Mouse (Mus musculus) cerebellum, adult 9-10 months (tissue): ENCODE results near the gene Grin3b.
A peak's percentile ranks its signal among the peaks of the same experiment; 100 is the strongest.

ENCODE experiments used
- DNase-seq: peaks from one replicate; pipeline ENCODE4 v3.0.0; 2022

Grin3b gene

DNA sequence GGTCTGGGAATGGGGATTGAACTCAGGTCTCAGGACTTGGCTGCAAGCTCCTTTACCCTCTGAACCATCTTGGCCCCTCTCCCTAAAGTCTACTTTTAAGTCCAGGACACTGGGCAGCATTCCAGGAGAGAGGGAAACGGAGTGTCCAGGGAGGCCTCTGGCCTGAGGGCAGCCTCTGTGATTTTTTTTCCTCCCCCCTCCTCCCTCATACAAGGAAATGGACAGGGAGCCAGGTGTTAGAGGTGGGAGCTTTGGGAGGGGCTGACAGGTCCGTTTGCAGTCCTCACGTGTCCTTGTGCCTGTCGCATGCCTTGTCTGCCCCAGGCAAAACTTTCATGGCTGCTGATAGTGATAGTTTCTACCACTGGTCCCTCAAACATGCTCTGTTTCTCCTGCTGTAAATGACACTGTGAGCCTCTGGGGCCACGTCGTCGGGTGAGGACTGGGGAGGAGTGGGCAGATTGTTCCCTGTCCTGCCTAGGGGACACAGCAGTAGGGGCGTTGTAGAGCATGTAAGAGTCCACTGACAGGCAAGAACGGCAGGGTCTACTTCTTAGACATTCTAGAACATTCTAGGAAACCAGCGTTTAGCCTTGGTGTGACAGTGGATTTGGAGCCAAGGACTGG is 34.1 kb upstream of the Grin3b start:
- peak; percentile 61 for DNase-seq

GRCm38 (mm10) chr10:79936911-79937441 is 33.5 kb upstream of the Grin3b start:
- peak; percentile 67 for DNase-seq

GRCm38 (mm10) chr10:79937775-79938526 is 32.6 kb upstream of the Grin3b start:
- DNase-seq = no peak

DNA sequence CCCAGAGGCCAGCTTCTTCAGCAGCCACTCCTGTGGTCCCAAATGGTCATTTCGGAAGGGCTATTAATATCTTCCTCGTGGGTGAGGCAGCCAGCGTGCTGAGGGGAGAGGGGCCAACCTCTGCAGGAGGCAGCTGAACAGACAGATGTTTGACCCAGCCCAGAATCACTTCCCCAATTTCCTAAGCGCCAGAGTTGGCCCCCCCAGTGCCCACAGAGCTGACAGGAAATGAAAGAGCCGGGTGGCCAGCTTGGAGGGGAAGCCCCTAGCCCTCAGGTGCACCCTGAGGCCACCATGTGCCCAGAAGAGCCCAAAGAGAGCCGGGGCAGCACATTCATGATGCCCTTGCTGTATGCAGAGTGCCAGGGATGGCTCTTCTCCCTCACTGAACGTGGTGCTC is 29.8 kb upstream of the Grin3b start:
- DNase-seq = no peak

- no peak for DNase-seq
Observed at GRCm38 (mm10) chr10:79942988-79943387, 27.5 kb upstream of the Grin3b start.

DNA sequence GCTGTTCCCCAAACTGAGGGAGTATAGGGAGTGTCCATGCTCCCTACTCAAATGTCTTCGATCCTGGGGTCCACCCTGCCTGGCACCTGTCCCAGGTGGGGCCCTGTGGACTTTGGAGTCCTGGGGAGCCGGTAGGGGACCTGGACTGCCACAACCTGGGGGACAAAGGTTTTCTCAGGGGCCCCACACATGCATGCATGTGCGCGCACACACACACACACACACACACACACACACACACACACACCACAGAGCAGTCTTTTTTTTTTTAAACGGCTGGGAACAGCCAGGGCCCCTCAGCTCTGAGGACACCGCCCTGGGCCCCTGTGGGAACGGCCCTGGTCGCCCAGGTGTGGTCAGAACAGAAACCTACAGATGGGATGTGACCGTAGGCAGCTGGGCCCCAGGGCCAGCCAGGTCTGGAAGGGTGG is 27.0 kb upstream of the Grin3b start:
- no peak for DNase-seq

GRCm38 (mm10) chr10:79945507-79946234 is 24.8 kb upstream of the Grin3b start:
- DNase-seq = no peak

DNA sequence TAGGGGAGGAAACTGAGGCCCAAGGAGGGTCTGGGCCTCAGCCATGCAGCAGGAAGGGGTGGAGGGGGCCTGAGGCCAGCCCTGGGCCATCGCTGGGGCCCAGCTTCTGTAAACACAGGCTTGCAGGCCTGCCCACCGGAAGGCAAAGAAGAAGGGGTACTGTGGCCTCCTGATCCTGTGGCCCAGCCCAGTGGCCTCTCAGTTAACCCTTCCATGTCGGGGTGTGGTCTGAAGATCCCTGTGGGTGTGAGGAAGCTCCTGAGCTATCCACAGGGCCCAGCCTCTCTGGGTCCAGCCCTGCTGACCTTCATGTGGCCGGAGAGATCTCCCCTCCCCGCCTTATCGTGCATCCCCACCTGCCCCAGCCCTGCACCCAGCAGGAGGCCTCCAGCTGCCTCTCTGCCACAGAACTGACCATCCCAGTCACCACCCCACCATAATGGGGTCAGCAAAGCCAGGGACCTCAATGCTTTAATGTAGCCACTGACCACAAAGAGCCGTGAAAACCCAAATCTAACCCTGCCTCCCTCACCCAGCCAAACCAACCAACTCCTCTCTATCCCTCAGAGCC is 23.7 kb upstream of the Grin3b start:
- no peak for DNase-seq

DNA sequence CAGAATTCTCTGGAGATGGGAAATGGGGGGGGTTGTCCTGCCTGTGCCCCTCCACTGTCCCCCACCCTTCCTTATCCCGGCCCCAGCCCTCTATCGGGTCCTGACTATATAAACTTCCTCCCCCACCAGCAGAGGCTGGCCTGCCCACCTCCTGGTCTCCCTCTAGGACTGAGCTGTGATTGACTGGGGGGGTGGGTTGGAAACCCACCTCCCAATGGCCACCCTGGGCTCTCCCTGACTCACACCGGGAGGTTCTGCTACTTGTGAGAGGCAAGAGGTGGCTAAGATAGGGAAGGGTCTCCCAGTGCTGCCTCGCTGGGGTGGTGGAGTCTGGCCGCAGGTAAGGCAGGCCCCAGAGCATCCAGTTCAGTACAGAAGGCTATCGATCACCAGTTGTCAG is 23.0 kb upstream of the Grin3b start:
- DNase-seq = no peak

DNA sequence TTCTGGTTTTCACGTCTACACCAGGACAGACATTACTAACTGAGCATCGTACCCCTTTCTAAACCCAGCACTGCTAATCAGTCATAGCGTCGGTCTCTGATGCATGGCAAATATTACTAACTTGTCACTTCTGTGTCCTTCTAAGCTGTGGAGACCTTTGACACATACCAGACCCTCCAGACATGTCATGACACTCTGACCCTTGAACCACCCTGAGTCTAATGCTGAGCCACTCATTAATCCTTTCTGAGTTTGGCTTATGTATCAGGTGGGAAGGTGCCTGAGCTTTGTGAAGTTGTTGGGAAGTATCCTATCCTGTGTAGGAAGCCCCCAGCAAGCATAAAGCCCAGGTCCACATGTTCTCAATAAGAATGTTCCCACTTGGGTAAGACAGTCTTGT is 20.6 kb upstream of the Grin3b start:
- no peak for DNase-seq

GRCm38 (mm10) chr10:79950661-79951060 is 19.9 kb upstream of the Grin3b start:
- no peak for DNase-seq

DNA sequence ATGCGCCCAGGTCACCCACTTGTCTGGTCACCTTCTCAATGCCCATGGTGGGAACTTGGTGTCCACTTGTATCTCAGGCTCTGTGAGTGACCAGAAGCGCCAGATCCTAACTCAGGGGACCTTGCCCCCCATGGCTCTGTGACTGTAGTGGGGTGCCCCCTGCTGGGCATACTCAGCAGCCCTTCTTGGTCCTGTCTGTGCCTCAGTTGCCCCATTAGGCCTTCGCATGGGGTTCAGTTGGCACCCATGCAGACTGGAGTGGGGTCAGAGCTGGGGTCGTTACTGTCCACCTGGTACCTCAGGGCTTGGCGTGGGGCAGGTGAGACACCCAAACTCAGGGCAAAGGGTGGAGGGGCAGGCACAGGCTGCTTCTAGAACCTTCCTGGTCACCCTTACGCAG is 16.6 kb upstream of the Grin3b start:
- no peak for DNase-seq

DNA sequence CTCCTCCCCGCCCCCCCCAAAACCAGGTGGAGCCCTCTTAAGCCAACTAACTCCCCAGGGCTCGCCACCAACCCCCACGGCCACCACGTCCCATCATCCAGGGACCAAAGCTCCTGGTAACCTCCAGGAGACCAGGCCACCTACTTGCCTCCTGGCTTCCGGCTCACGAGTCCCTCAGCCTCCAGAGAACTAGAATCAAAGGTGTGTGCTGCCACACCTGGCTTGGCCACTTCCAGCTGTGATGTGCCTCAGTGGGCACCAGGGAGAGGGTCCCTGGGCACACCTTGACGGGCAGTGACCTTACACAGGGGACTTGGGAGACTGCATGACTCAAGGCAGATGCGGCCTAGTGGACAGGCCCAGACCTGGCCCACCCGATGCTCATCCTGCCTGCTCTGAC is 14.8 kb upstream of the Grin3b start:
- DNase-seq = no peak

GRCm38 (mm10) chr10:79956643-79957154 is 13.8 kb upstream of the Grin3b start:
- no peak for DNase-seq

DNA sequence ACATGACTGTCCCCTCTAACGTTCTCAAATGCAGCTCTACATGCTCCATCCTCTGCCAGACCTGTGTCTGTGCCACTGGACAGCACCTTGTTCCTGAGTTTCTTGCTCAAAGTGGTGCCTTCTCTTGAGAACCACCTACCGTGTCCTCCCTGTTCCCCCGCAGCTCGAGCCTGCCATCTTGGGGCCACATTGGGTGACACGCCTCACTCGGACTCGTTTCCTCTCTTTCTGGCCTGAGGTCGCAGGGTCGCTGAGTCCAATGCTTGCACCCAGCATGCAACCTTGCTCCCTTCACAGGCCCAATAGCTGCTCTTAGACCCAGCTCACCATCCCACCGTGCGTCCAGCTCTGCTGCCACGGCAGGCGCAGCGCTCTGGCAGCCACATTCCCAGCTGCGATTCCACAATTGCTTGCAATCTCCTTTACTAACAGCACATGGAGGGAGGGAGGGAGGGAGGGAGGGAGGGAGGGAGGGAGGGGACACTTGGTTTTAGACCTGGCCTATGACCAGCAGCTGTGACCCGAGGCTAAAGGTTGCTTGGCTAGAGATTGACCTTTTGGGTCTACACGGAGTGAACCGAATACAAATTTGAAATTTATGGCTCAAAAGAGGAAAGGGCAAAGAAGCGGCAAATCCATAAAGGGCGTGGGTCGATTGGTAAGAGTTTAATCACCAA is 12.2 kb upstream of the Grin3b start:
- peak; percentile 84 for DNase-seq

DNA sequence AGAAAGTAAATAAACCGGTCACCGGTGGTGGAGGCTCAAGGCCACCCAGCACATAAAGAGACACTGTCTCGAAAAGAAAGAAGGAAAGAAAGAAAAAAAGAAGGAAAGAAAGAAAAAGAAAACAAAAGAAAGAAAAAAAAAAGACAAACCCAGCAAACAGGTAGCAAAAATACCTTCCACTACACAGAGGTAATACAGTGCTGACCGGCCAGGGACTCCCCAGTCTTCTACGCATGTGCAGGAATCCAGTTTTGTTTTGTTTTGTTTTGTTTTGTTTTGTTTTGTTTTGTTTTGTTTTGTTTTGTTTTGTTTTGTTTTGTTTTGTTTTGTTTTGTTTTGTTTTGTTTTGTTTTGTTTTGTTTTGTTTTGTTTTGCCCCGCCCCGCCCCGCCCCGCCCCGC is 11.1 kb upstream of the Grin3b start:
- DNase-seq = peak; percentile 82

GRCm38 (mm10) chr10:79959847-79960601 is 10.5 kb upstream of the Grin3b start, which contains the start of gene Wdr18:
Gene Wdr18, plus strand, starts transcription at chr10:79960152.
- DNase-seq = peak; percentile 100

- peak; percentile 54 for DNase-seq
Observed at GRCm38 (mm10) chr10:79960671-79961294, 9.7 kb upstream of the Grin3b start.

GRCm38 (mm10) chr10:79964727-79965126 is 5.8 kb upstream of the Grin3b start:
- no peak for DNase-seq

DNA sequence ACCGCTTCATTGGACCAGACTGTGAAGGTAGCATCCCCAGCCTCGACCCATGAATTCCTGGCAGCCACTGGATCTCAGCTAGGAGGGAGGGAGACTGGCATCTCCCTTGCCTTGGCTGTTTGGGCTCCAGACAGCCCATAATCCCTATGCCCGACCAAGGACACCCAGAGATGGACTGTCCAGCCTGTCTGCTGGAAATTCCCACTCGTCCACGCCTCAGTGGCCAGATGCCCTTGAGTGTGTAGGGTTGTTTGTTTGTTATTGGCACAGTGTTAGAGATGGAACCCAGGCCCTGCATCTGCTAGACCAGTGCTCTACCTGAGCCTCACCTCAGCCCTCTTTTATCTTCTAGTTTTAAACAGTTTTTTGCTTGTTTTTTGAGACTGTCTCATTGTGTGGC is 5.2 kb upstream of the Grin3b start:
- peak; percentile 26 for DNase-seq

GRCm38 (mm10) chr10:79966886-79967400 is 3.6 kb upstream of the Grin3b start:
- DNase-seq = peak; percentile 70
